Mouse (Mus musculus) lung, embryonic 16.5 days (tissue): ENCODE results near the gene Tanc1. TPM values are rescaled to one million over a fixed set of nuclear protein-coding genes. Genes with fewer than 3 reads are reported as not detected.

Experiments
- ATAC-seq: fragments of 200-750 bp; cut with Nextera tagmentation; 2 replicates; pipeline ENCODE4 v1.8.0; 2017; ENCODE audit warnings: low read depth, mild to moderate bottlenecking, moderate library complexity
- H3K27ac ChIP-seq: fragments of 300-500 bp; sonication (generic); 2 replicates; pipeline ENCODE4 v1.5.1; 2014; ENCODE audit warnings: mild to moderate bottlenecking, control low read depth, low read length
- H3K27me3 ChIP-seq: fragments of 300-500 bp; sonication (generic); 2 replicates; pipeline ENCODE4 v1.6.1; 2014; ENCODE audit warnings: low read depth, low read length, mixed read lengths; ENCODE audit not compliant: control insufficient read depth, insufficient read depth
- H3K36me3 ChIP-seq: fragments of 300-500 bp; sonication (generic); 2 replicates; pipeline ENCODE4 v1.6.1; 2014; ENCODE audit warnings: low read length; ENCODE audit not compliant: control insufficient read depth, insufficient read depth
- H3K4me1 ChIP-seq: fragments of 300-500 bp; sonication (generic); replicated peaks from 2 replicates; pipeline ENCODE4 v1.6.1; 2014; ENCODE audit warnings: low read length, mixed read lengths; ENCODE audit not compliant: control insufficient read depth, insufficient read depth
- H3K4me2 ChIP-seq: fragments of 300-500 bp; sonication (generic); 2 replicates; pipeline ENCODE4 v1.6.1; 2014; ENCODE audit warnings: low read depth, low read length, control low read depth
- H3K4me3 ChIP-seq: fragments of 300-500 bp; sonication (generic); 2 replicates; pipeline ENCODE4 v1.5.1; 2014; ENCODE audit warnings: mild to moderate bottlenecking, low read length, control low read depth
- H3K9ac ChIP-seq: fragments of 300-500 bp; sonication (generic); 2 replicates; pipeline ENCODE4 v1.6.1; 2014; ENCODE audit warnings: low read length, control low read depth
- H3K9me3 ChIP-seq: fragments of 300-500 bp; sonication (generic); 2 replicates; pipeline ENCODE4 v1.6.1; 2016; ENCODE audit warnings: low read length; ENCODE audit not compliant: control insufficient read depth
- WGBS: fragments of 180-500 bp; shearing (Covaris S2); extraction: QIAGEN DNeasy Blood & Tissue Kit; methylation state at CpG from one replicate; pipeline ENCODE4 v1.1.7; 2014; 5-methylcytosine and 5-hydroxymethylcytosine counted together
- polyA plus RNA-seq: library from polyadenylated mRNA; unstranded; fragments of >200 nt; fragmentation: Nextera tagmentation; extraction: Ambion mirVana; gene quantifications from 2 replicates; pipeline ENCODE4 v1.2.1, GENCODE M21; 2015

The Tanc1 gene
- polyA plus RNA-seq, 1 experiment from 2014 or later = 33.2 TPM

DNA sequence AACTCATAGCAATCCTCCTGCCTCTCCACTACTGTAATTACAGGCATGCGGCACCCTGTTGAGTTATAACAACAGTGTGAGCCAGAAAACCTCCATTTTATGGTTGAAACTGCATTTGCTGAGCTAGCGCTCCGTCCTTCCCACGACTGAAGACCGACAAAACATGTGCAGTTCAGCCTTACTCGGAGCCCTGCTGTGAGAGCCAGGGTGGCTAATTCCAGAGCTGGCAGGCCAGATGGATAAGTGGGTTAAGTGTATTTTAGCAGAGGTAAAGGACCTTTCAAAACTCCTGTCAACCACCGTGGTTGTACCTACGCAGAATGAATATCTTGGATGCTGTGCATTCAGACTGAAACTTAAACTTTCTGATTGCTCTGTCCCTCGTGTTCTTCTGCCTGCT lies 242.5 kb downstream of the Tanc1 start:
- WGBS = 82% methylated on average over 9 of the region's 9 CpGs
- Histone ChIP-seq H3K4me2 (no peak overlapping the region), H3K27ac (no peak overlapping the region), H3K9me3 (no peaks in the 10 kb centered on the region), H3K27me3 (no peaks in the 10 kb centered on the region), H3K4me3 (no peak overlapping the region), H3K9ac (no peak overlapping the region), H3K4me1 (no peaks in the 10 kb centered on the region), H3K36me3 (peaks cover 13% of the 10 kb centered on the region)
- no peak for ATAC-seq

- 87% methylated on average over 6 of the region's 6 CpGs for WGBS
These were observed 250.8 kb downstream of the Tanc1 start for GRCm38 (mm10) chr2:59862618-59863017.

DNA sequence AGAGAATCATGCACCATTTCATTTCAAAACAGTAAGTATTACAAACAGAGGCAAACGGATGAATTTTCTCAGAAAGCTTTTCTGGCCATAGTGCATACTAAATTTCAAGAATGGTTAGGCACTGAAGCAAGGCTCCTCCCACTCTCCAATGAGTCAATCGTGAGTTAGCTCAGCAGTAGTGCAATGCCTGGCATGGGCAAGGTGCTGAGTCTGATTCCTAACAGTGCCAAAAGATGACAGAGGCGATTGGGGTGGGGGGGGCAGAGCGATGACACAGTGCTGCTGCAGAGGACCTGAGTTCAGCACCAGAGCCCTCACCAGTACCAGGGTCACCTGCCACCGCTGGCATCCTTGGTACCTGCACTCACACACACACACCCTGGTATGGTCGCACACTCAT lies 258.7 kb downstream of the Tanc1 start:
- Histone ChIP-seq H3K36me3 (peaks cover 10% of the 10 kb centered on the region), H3K27ac (no peak overlapping the region), H3K4me2 (no peak overlapping the region), H3K9ac (no peak overlapping the region), H3K4me3 (no peak overlapping the region), H3K9me3 (no peaks in the 10 kb centered on the region), H3K27me3 (no peaks in the 10 kb centered on the region), H3K4me1 (no peaks in the 10 kb centered on the region)
- no peak for ATAC-seq
- WGBS = 82% methylated on average over 6 of the region's 6 CpGs

More at GRCm38 (mm10) chr2:59862618-59863017, 250.8 kb downstream of the Tanc1 start:
- Histone ChIP-seq H3K9me3 (no peaks in the 10 kb centered on the region), H3K27me3 (no peaks in the 10 kb centered on the region), H3K4me2 (no peak overlapping the region), H3K27ac (no peak overlapping the region), H3K4me1 (no peaks in the 10 kb centered on the region), H3K4me3 (no peak overlapping the region), H3K9ac (no peak overlapping the region), H3K36me3 (peaks cover 15% of the 10 kb centered on the region)
- no peak for ATAC-seq

- WGBS = 87% methylated on average over 15 of the region's 15 CpGs
- no peak overlapping the region for H3K9ac ChIP-seq
- no peak for ATAC-seq
- H3K4me1 ChIP-seq = peaks cover 2% of the 10 kb centered on the region
- no peaks in the 10 kb centered on the region for H3K27me3 ChIP-seq
- H3K27ac ChIP-seq = no peak overlapping the region
- H3K9me3 ChIP-seq = no peaks in the 10 kb centered on the region
- H3K36me3 ChIP-seq = peaks cover 13% of the 10 kb centered on the region
- no peak overlapping the region for H3K4me3 ChIP-seq
- no peak overlapping the region for H3K4me2 ChIP-seq
These were observed 264.6 kb downstream of the Tanc1 start for GRCm38 (mm10) chr2:59876482-59876881.

DNA sequence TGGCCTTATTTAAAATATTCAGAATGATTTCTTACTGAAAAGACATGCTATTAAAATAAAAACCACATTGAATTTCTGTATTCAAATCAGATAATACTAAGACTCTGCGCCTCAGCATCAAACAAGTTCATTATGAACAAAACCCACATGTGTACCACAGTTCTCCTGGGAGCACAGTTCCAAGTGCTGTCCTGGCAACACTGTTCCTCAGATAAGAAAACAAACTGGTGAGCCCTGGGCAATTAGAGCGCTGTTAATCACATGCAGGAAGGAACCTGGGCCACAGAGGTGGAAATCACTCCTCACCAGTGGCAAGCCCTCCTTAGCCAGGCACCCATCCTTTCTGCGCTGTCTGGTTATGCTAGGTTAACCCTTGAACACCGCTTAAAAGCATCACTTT lies 265.5 kb downstream of the Tanc1 start:
- Histone ChIP-seq H3K9ac (no peak overlapping the region), H3K27ac (no peak overlapping the region), H3K36me3 (peaks cover 9% of the 10 kb centered on the region), H3K4me3 (no peak overlapping the region), H3K9me3 (no peaks in the 10 kb centered on the region), H3K4me1 (peaks cover 6% of the 10 kb centered on the region), H3K27me3 (no peaks in the 10 kb centered on the region), H3K4me2 (no peak overlapping the region)
- ATAC-seq = no peak
- 90% methylated on average over 4 of the region's 4 CpGs for WGBS

GRCm38 (mm10) chr2:59878221-59878620 lies 266.4 kb downstream of the Tanc1 start:
- Histone ChIP-seq H3K4me3 (no peak overlapping the region), H3K4me2 (no peak overlapping the region), H3K9ac (no peak overlapping the region), H3K9me3 (no peaks in the 10 kb centered on the region), H3K27me3 (no peaks in the 10 kb centered on the region), H3K36me3 (0 out of 2 replicates have a peak, but pooled peaks cover 3% of the 10 kb centered on the region), H3K4me1 (peaks cover 10% of the 10 kb centered on the region), H3K27ac (no peak overlapping the region)
- WGBS = 72% methylated on average over 19 of the region's 19 CpGs
- ATAC-seq = no peak

GRCm38 (mm10) chr2:59881404-59881803 lies 269.6 kb downstream of the Tanc1 start:
- Histone ChIP-seq H3K4me2 (peak overlapping the region; percentile 54), H3K4me1 (peaks cover 10% of the 10 kb centered on the region), H3K4me3 (peak overlapping the region; percentile 97), H3K36me3 (0 out of 2 replicates have a peak, but pooled peaks cover 3% of the 10 kb centered on the region), H3K9me3 (no peaks in the 10 kb centered on the region), H3K9ac (peak overlapping the region; percentile 93; the same call in 1 of the 2 replicates), H3K27ac (peak overlapping the region; percentile 7; the same call in 1 of the 2 replicates), H3K27me3 (no peaks in the 10 kb centered on the region)
- ATAC-seq = no peak
- WGBS = 49% methylated on average over 6 of the region's 6 CpGs

GRCm38 (mm10) chr2:59881831-59882741 lies 270.2 kb downstream of the Tanc1 start, which contains the start of gene Wdsub1:
Gene Wdsub1, minus strand, starts transcription at chr2:59882591.
- peak; percentile 97 for ATAC-seq
- H3K9me3 ChIP-seq = no peaks in the 10 kb centered on the region
- H3K4me1 ChIP-seq = peaks cover 10% of the 10 kb centered on the region
- WGBS = 2% methylated on average over 57 of the region's 57 CpGs
- H3K4me3 ChIP-seq = peak within 1 kb of the TSS; percentile 97
- no peaks in the 10 kb centered on the region for H3K27me3 ChIP-seq
- 0 out of 2 replicates have a peak, but pooled peaks cover 3% of the 10 kb centered on the region for H3K36me3 ChIP-seq
- peak within 1 kb of the TSS; percentile 93 for H3K9ac ChIP-seq
- peak within 1 kb of the TSS; percentile 90 for H3K27ac ChIP-seq
- peak within 1 kb of the TSS; percentile 54 for H3K4me2 ChIP-seq

- Histone ChIP-seq H3K9me3 (no peaks in the 10 kb centered on the region), H3K27me3 (no peaks in the 10 kb centered on the region), H3K4me3 (peak overlapping the region; percentile 97), H3K27ac (peak overlapping the region; percentile 90), H3K36me3 (0 out of 2 replicates have a peak, but pooled peaks cover 3% of the 10 kb centered on the region), H3K4me2 (peak overlapping the region; percentile 54), H3K4me1 (peaks cover 10% of the 10 kb centered on the region), H3K9ac (peak overlapping the region; percentile 93; the same call in 1 of the 2 replicates)
- peak; percentile 38 for ATAC-seq
- 48% methylated on average over 8 of the region's 8 CpGs for WGBS
These were observed 271.0 kb downstream of the Tanc1 start for GRCm38 (mm10) chr2:59882742-59883281.
